Mouse (Mus musculus): ENCODE data around the gene Tbc1d24. TPM values are rescaled to one million over a fixed set of nuclear protein-coding genes. Genes with fewer than 3 reads are reported as not detected.

The Tbc1d24 gene
- 1.1 TPM in 1 of 2 replicates, not detected in the other for polyA plus RNA-seq (2012; ENCODE audit: insufficient read depth, low replicate concordance)

DNA sequence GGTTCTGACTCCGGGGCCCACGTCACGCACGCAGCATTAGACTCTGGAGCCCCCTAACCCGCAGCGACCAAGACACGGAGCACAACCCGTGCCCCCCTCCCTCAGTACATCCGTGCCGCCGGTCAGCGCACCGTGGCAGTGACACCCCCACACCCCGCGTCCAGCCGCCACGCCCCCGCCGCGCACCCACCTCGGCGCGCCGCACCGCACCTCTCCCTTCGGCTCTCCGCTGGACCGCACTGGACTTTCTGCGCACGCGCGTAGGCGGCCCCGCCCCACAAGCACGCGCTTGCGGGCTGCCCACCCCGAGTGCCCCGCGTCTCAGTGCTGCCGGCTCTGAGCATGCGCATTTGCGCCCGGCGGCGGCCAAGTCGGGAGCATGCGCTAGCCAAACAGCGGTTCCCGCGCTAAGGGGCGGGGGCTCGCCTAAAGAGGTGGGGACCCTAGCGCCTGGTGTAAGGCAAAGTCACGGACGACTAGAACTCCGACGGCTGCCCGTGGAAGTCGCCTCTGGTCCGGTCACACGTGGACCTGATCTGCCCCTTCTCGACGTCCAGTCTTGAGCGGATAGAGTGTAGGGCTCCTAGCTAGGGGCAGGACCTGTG lies at the start of gene Tbc1d24:
TSS of gene Tbc1d24 (minus strand) at position 279 of the 605 bp plus-strand sequence.
- Histone ChIP-seq H3K4me1 (peaks cover 91% of the 10 kb centered on the region), H3K4me3 (replicated peaks) (peak within 1 kb of the TSS; percentile 96), H3K9me3 (no peaks in the 10 kb centered on the region), H3K27me3 (replicated peaks) (peaks cover 46% of the 10 kb centered on the region), H3K36me3 (replicated peaks; ENCODE audit: low read length) (peaks cover 15% of the 10 kb centered on the region)
- TF ChIP-seq GATA1 (IDR thresholded peaks at IDR 0.05; ENCODE audit: borderline replicate concordance, low read length) (no peak), FLI1 (IDR thresholded peaks at IDR 0.05; ENCODE audit: low read length) (no peak)

DNA sequence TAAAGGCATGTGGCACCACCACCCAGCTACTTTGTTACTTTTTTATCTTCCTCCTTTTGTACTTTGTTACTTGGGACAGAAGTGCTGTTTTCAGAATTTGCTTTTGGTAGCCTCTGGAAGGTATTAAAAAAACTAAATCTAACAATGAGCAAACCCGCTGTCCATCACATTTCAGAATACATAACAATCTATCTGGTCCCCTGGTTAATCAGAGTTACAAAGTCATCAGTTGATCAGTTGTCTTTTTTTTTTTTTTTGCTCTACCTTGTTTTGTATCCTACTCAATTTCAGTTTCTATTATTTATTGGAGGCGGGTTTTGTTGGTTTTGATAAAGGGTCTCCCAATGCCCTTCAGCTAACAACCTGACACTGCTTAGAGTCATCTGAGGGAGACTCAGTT lies 47.0 kb upstream of the Tbc1d24 start:
- H3K4me1 ChIP-seq, result peaks cover 22% of the 10 kb centered on the region
- no peaks in the 10 kb centered on the region; the same call in 1 of the 2 replicates for H3K9me3 ChIP-seq
- H3K36me3 ChIP-seq (replicated peaks; ENCODE audit: low read length), result peaks cover 16% of the 10 kb centered on the region
- no peaks in the 10 kb centered on the region for H3K27me3 ChIP-seq (replicated peaks)
- H3K4me3 ChIP-seq (replicated peaks), result no peak overlapping the region
- TF ChIP-seq FLI1 (IDR thresholded peaks at IDR 0.05; ENCODE audit: low read length) (no peak), GATA1 (IDR thresholded peaks at IDR 0.05; ENCODE audit: borderline replicate concordance, low read length) (no peak)

DNA sequence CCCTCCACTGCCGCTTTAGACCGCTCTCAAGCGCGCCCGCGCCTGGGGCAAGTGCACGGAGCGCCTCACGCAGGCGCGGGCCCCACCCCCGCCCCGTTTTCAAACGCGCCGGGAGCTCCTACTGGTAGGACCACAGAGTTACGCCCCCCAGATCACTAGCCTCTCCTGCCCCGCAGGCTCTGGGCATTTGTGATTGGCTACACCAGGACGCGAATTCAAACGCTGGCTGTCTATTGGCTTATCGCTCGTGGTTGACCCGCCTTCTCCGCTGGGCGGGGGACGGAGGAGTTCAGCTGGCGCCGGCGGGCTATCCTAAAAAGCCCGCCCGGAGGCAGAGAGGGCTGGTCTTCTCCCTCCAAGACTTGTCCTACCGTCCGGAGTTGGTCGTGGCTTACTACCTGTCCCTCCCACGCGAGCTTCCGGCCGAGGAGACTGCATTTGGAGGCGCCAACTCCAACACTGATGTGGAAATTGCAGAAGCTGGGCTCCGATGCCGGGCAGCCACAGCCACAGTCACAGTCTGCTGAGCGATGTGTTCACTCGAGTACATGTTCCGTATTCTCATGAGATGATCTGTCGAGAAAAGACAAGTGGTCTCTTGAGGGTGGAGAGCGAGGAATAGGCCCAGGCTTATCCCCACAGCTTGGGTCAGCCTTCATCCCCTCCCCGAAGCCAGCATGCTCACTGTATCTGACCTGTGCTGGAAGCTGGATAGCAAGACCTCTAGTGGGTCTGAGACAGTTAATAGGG lies 46.1 kb upstream of the Tbc1d24 start, which contains the start of gene Ccnf:
TSS of gene Ccnf (minus strand) at position 165 of the 750 bp plus-strand sequence.
- no peaks in the 10 kb centered on the region for H3K27me3 ChIP-seq (replicated peaks)
- no peak for TF ChIP-seq GATA1 (IDR thresholded peaks at IDR 0.05; ENCODE audit: borderline replicate concordance, low read length)
- peak within 1 kb of the TSS; percentile 99 for H3K4me3 ChIP-seq (replicated peaks)
- no peaks in the 10 kb centered on the region; the same call in 1 of the 2 replicates for H3K9me3 ChIP-seq
- H3K4me1 ChIP-seq, result peaks cover 22% of the 10 kb centered on the region
- H3K36me3 ChIP-seq (replicated peaks; ENCODE audit: low read length), result peaks cover 21% of the 10 kb centered on the region

DNA sequence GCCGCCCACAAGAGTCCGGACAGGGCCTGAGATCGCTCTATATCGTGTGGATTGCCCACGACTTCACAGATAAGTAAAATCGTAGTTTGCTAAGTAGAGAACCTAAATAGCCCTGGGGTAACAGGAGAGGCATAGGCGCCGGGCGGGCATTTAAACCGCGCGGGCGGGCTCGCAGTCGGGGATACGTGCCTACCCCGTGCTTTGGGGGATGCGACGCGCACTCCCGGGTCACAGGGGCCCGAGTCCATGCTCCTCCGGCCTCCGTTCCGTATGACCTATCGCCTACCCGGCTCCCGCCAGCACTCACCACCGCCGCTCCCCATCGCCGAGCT lies 45.6 kb upstream of the Tbc1d24 start:
- Histone ChIP-seq H3K36me3 (replicated peaks; ENCODE audit: low read length) (peaks cover 26% of the 10 kb centered on the region), H3K4me3 (replicated peaks) (peak overlapping the region; percentile 99), H3K27me3 (replicated peaks) (no peaks in the 10 kb centered on the region), H3K4me1 (peaks cover 25% of the 10 kb centered on the region), H3K9me3 (no peaks in the 10 kb centered on the region; the same call in 1 of the 2 replicates)
- no peak for TF ChIP-seq GATA1 (IDR thresholded peaks at IDR 0.05; ENCODE audit: borderline replicate concordance, low read length)
- no peak for TF ChIP-seq FLI1 (IDR thresholded peaks at IDR 0.05; ENCODE audit: low read length)

DNA sequence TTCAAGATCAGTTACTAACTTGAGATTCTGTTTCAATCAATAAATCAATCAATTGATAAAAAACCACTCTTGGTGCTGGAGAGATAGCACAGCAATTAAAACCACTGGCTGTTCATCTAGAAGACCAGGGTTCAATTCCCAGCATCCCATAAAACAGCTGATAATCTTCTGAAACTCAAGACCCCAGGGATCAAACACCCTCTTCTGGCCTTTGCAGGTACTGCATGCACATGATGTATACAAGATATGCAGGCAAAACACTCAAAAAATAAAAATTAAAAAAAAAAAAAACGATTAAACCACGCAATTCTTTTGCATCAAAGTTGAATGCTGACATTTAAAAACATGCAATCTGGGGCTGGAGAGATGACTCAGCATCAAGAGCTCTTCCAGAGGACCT lies 43.3 kb upstream of the Tbc1d24 start:
- H3K9me3 ChIP-seq, result no peaks in the 10 kb centered on the region; the same call in 1 of the 2 replicates
- peaks cover 25% of the 10 kb centered on the region for H3K4me1 ChIP-seq
- no peak overlapping the region for H3K4me3 ChIP-seq (replicated peaks)
- peaks cover 43% of the 10 kb centered on the region for H3K36me3 ChIP-seq (replicated peaks; ENCODE audit: low read length)
- no peaks in the 10 kb centered on the region for H3K27me3 ChIP-seq (replicated peaks)
- TF ChIP-seq FLI1 (IDR thresholded peaks at IDR 0.05; ENCODE audit: low read length) (no peak), GATA1 (IDR thresholded peaks at IDR 0.05; ENCODE audit: borderline replicate concordance, low read length) (no peak)

DNA sequence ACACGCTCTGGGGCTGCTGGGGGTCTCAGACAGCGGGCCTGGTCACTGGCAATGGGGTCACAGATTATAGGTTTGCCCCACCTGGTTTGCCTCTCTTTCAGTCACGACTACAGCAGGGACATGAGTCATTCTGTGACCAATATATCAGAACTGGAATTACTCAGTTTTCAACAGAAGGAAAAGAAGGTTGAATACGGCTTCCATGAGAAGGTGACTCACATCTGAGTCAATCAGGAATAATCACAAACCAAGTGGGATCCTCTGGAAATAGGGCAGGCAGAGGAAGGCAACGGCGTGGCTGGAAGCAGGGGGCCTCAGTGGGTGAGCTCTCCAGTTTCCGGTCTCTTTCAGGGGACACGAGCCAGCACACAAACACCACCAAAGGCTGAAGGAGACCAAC lies 38.7 kb upstream of the Tbc1d24 start:
- Histone ChIP-seq H3K36me3 (replicated peaks; ENCODE audit: low read length) (peaks cover 84% of the 10 kb centered on the region), H3K9me3 (no peaks in the 10 kb centered on the region; the same call in 1 of the 2 replicates), H3K4me1 (peaks cover 3% of the 10 kb centered on the region; the same call in 1 of the 2 replicates), H3K27me3 (replicated peaks) (no peaks in the 10 kb centered on the region), H3K4me3 (replicated peaks) (no peak overlapping the region)
- no peak for TF ChIP-seq FLI1 (IDR thresholded peaks at IDR 0.05; ENCODE audit: low read length)
- no peak for TF ChIP-seq GATA1 (IDR thresholded peaks at IDR 0.05; ENCODE audit: borderline replicate concordance, low read length)

DNA sequence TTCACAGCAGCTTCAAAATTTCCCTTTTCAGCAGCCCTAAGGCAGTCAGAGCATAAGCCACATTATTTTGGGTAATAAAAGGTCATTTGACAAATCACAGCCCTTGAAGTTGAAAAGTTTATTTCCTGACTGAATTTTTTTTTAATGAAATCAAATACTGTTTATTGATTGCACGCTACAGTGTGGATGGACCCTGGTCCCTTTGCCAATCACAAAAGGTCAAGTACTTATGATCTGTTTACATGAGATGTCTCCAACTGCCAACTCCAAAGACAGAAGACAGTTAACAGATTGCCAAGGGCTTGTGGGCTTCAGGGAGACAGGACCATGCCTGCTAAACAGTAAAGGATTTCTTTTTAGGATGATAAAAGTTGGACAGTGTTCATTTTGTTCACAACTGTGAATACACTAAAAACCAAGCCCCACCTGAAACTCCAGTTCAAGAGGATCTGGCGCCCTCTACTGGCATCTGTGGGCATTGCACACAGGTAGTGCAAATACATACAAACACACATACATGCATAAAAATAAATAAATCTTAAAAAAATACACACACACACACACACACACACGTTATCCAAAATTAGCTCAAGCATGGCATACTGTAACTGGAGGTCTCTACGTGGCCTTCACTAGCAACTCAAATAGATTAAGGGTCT lies 38.1 kb upstream of the Tbc1d24 start:
- TF ChIP-seq GATA1 (IDR thresholded peaks at IDR 0.05; ENCODE audit: borderline replicate concordance, low read length) (no peak), FLI1 (IDR thresholded peaks at IDR 0.05; ENCODE audit: low read length) (no peak)
- H3K27me3 ChIP-seq (replicated peaks), result no peaks in the 10 kb centered on the region
- no peaks in the 10 kb centered on the region; the same call in 1 of the 2 replicates for H3K9me3 ChIP-seq
- peaks cover 3% of the 10 kb centered on the region; the same call in 1 of the 2 replicates for H3K4me1 ChIP-seq
- peaks cover 84% of the 10 kb centered on the region for H3K36me3 ChIP-seq (replicated peaks; ENCODE audit: low read length)
- H3K4me3 ChIP-seq (replicated peaks), result no peak overlapping the region

DNA sequence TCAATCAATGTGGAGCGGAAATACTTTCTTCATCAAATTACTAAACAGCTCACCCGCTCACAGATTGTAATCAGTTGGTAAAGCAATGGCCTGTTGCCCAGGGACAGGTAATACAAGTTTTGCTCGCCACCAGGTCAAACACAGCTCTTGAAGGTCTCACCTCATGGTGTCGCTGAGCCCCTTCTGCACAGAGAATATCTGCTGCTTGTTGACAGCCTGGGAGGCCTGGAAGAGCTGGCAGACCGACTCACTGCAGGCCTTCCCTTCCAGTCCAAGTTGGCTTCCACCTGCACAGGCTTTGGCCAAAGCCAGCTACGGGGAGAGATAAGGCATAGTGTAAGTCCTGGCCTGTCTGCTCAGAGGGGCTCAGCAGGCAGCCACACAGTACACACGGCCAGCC lies 31.6 kb upstream of the Tbc1d24 start:
- H3K27me3 ChIP-seq (replicated peaks), result no peaks in the 10 kb centered on the region
- peaks cover 96% of the 10 kb centered on the region for H3K36me3 ChIP-seq (replicated peaks; ENCODE audit: low read length)
- H3K4me3 ChIP-seq (replicated peaks), result no peak overlapping the region
- no peaks in the 10 kb centered on the region for H3K9me3 ChIP-seq
- 0 out of 2 replicates have a peak, but pooled peaks cover 10% of the 10 kb centered on the region for H3K4me1 ChIP-seq
- no peak for TF ChIP-seq FLI1 (IDR thresholded peaks at IDR 0.05; ENCODE audit: low read length)
- TF ChIP-seq GATA1 (IDR thresholded peaks at IDR 0.05; ENCODE audit: borderline replicate concordance, low read length), result no peak

DNA sequence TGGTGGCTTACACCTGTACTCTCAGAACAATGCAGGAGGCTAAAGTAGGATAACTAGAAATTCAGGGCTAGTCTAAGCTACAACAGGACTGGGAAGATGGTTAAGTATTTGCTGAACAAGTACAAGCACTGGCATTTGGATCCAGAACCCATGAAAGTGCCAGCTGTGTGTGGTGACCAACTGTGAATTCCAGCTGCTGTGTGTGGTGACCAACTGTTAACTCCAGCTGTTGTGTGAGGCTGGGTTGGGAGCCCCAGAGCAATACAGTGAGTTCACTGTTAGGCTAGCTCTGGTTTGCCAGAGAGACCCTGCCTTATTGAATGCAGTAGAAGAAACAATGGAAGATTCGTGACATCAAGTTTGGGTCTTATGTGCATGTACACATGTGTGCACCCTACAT lies 31.1 kb upstream of the Tbc1d24 start:
- Histone ChIP-seq H3K4me3 (replicated peaks) (no peak overlapping the region), H3K9me3 (no peaks in the 10 kb centered on the region), H3K27me3 (replicated peaks) (no peaks in the 10 kb centered on the region), H3K4me1 (0 out of 2 replicates have a peak, but pooled peaks cover 10% of the 10 kb centered on the region), H3K36me3 (replicated peaks; ENCODE audit: low read length) (peaks cover 96% of the 10 kb centered on the region)
- TF ChIP-seq FLI1 (IDR thresholded peaks at IDR 0.05; ENCODE audit: low read length) (no peak), GATA1 (IDR thresholded peaks at IDR 0.05; ENCODE audit: borderline replicate concordance, low read length) (no peak)

All from megakaryocyte, embryonic 14.5 days (primary cell).